Mouse (Mus musculus): ENCODE data around the gene Sf3a1. TPM values are rescaled to one million over a fixed set of nuclear protein-coding genes. Genes with fewer than 3 reads are reported as not detected.
A peak's percentile ranks its signal among the peaks of the same experiment; 100 is the strongest.

The Sf3a1 gene
- polyA plus RNA-seq, 1 experiment: 39.7 TPM

DNA sequence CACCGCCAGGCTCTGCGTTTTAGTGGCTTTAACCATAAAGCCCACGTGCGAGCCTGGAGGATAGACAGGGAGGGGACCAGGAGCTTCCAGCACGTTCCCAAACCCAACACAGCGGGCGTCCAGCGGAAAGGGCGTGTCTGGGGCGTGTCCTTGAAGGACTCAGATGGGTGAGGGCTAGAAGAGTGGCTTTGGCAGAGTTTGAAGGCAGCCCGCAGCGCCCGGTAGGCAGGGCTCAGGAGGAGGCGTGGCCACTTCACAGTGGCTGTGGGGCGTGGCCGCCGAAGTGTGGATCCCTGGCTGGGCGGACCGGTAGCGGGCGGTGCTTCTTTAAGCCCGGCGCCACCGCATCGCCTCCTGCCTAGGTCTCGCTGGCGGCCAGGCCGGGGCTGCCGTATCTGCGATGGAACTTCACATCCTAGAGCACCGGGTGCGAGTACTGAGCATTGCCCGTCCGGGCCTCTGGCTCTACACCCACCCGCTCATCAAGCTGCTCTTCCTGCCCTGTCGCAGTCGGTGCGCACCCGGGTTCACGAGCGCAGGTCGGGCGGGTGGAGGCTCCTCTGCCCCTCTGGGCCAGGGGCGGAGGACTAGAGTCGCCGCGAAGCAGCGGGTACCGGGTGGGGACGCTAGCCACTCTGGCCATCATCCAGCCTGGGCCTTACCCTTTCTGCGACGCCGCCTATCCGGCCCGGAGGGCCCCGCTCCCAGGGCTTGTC lies 57.9 kb downstream of the Sf3a1 start, which contains the start of gene Castor1:
Castor1 (plus strand) TSS at position 312 of the 716 bp plus-strand sequence.
- Histone ChIP-seq H3K27ac (ENCODE audit: control insufficient read depth, insufficient read depth, low read depth, low read length, poor library complexity) (peak within 1 kb of the TSS; percentile 21; the same call in 1 of the 2 replicates), H3K4me3 (replicated peaks; ENCODE audit: control insufficient read depth, low read depth, low read length) (peak within 1 kb of the TSS; percentile 59), H3K4me1 (ENCODE audit: control insufficient read depth, insufficient read depth, low read length) (peaks cover 3% of the 10 kb centered on the region)
- no peak for TF ChIP-seq CTCF (IDR thresholded peaks at IDR 0.05; ENCODE audit: control insufficient read depth, insufficient read depth, low read length)
- no peak for TF ChIP-seq POLR2A (IDR thresholded peaks at IDR 0.05; ENCODE audit: borderline replicate concordance, control insufficient read depth, low read depth, low read length)
- WGBS: 2% methylated on average over 56 of the region's 56 CpGs

DNA sequence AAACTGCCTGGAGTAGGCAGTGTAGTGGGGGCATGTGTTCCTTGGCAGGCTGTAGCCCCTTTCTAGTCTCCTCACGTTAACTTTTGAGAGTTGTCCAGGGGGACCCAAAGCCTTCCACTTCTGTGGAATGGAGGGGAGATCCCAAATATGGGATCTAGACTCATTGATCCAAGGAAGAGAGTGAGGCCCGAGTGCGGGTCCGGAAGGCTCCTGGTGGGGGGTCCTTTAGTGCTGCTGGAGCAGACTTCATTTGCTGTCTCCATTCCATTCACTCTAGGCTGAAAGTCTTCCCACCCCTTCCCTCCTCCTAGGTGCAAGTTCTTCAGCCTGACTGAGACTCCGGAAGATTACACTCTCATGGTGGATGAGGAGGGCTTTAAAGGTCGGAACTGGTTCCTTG lies 58.5 kb downstream of the Sf3a1 start:
- TF ChIP-seq POLR2A (IDR thresholded peaks at IDR 0.05; ENCODE audit: borderline replicate concordance, control insufficient read depth, low read depth, low read length) (no peak), CTCF (IDR thresholded peaks at IDR 0.05; ENCODE audit: control insufficient read depth, insufficient read depth, low read length) (no peak)
- Histone ChIP-seq H3K4me3 (replicated peaks; ENCODE audit: control insufficient read depth, low read depth, low read length) (peak overlapping the region; percentile 59), H3K4me1 (ENCODE audit: control insufficient read depth, insufficient read depth, low read length) (peaks cover 3% of the 10 kb centered on the region), H3K27ac (ENCODE audit: control insufficient read depth, insufficient read depth, low read depth, low read length, poor library complexity) (no peak overlapping the region)
- WGBS: 26% methylated on average over 6 of the region's 6 CpGs

DNA sequence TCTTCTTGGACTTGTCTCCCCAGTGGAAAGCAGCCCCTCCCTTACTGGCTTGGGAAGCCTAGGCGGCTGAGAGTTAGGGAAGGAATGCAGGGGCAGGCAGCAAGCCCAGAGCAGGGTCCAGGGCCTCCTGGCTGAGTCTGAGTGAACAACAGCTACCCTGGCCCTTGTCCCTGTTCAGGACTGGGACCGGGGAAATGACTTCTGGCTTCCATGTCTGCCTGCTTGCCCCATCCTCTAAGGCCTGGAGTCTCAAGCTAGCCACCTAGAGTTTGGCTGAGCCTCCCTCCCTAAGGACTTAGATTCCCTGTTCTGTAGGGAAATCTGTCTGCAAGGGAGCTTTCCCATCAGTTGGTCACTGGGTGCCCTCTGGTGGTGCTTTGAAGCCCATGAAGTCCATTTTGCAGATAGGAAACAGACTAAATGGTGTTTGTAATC lies 59.2 kb downstream of the Sf3a1 start:
- Histone ChIP-seq H3K4me1 (ENCODE audit: control insufficient read depth, insufficient read depth, low read length) (peaks cover 5% of the 10 kb centered on the region), H3K4me3 (replicated peaks; ENCODE audit: control insufficient read depth, low read depth, low read length) (no peak overlapping the region), H3K27ac (ENCODE audit: control insufficient read depth, insufficient read depth, low read depth, low read length, poor library complexity) (no peak overlapping the region)
- peak; percentile 67 for TF ChIP-seq CTCF (IDR thresholded peaks at IDR 0.05; ENCODE audit: control insufficient read depth, insufficient read depth, low read length)
- no peak for TF ChIP-seq POLR2A (IDR thresholded peaks at IDR 0.05; ENCODE audit: borderline replicate concordance, control insufficient read depth, low read depth, low read length)
- WGBS: 35% methylated on average over 2 of the region's 2 CpGs

DNA sequence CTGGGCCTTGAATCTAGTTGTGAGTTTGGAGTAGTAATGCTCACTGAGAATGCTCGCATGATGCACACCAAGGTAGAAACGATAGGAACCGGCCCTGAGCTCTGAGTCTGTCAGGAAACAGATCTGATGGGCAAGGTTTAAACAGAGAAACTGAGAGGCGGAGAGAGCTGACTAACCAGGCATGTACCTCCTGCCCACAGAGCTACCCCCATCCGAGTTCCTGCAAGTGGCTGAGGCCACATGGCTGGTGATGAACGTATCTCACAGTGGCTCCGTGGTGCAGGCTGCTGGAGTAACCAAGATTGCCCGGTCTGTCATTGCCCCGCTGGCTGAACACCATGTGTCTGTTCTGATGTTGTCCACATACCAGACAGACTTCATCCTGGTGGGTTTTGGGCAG lies 59.8 kb downstream of the Sf3a1 start:
- Histone ChIP-seq H3K4me3 (replicated peaks; ENCODE audit: control insufficient read depth, low read depth, low read length) (no peak overlapping the region), H3K27ac (ENCODE audit: control insufficient read depth, insufficient read depth, low read depth, low read length, poor library complexity) (no peak overlapping the region), H3K4me1 (ENCODE audit: control insufficient read depth, insufficient read depth, low read length) (peaks cover 5% of the 10 kb centered on the region)
- no peak for TF ChIP-seq CTCF (IDR thresholded peaks at IDR 0.05; ENCODE audit: control insufficient read depth, insufficient read depth, low read length)
- no peak for TF ChIP-seq POLR2A (IDR thresholded peaks at IDR 0.05; ENCODE audit: borderline replicate concordance, control insufficient read depth, low read depth, low read length)
- WGBS: 53% methylated on average over 9 of the region's 9 CpGs

DNA sequence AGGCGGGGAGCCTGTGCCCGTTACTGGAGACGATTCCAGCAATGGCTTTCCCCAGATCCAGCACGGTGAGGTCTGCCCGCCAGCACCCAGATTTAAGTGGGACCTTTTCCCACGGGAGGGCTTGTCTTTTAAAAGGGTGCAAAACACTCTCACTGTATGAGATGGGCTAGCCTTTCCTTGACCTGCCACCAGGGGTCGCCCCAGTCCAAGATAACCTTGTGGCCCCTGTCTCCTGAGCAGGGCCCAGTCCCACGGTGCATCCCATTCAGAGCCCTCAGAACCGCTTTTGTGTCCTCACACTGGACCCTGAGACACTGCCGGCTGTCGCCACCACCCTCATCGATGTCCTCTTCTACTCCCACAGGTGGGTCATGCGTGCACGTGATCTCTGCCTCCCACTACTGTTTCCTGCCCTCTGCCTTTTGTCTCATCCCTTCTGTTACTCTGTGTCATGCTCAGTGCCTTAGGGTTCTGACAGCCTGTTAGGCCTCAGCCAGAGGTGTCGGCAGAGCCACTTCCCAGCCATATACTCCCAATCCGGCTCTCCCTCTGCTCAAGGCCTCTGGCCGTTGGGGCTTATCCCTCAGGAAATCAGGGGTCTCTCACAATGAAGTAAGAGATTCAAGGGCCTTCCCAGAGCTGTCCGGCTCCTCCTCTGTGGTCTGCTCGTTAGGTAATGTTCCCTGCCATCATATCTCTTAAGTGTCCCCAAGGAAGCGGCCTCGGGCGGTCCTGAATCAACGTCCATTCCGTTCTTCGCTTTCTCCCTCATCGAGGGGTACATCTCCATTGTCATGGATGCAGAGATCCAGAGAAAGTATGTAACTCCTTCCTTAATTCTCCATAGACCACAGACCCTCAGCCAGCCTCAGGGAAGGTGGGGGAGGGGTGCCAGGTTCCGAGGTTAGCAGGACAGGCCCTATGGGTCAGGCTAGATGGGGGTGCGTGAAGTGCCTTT lies 60.6 kb downstream of the Sf3a1 start:
- Histone ChIP-seq H3K4me1 (ENCODE audit: control insufficient read depth, insufficient read depth, low read length) (peaks cover 5% of the 10 kb centered on the region), H3K4me3 (replicated peaks; ENCODE audit: control insufficient read depth, low read depth, low read length) (no peak overlapping the region), H3K27ac (ENCODE audit: control insufficient read depth, insufficient read depth, low read depth, low read length, poor library complexity) (no peak overlapping the region)
- 51% methylated on average over 28 of the region's 28 CpGs for WGBS
- TF ChIP-seq CTCF (IDR thresholded peaks at IDR 0.05; ENCODE audit: control insufficient read depth, insufficient read depth, low read length): peak; percentile 97
- TF ChIP-seq POLR2A (IDR thresholded peaks at IDR 0.05; ENCODE audit: borderline replicate concordance, control insufficient read depth, low read depth, low read length): 0 out of 2 replicates have a peak, but pooled peaks have one; percentile 9

DNA sequence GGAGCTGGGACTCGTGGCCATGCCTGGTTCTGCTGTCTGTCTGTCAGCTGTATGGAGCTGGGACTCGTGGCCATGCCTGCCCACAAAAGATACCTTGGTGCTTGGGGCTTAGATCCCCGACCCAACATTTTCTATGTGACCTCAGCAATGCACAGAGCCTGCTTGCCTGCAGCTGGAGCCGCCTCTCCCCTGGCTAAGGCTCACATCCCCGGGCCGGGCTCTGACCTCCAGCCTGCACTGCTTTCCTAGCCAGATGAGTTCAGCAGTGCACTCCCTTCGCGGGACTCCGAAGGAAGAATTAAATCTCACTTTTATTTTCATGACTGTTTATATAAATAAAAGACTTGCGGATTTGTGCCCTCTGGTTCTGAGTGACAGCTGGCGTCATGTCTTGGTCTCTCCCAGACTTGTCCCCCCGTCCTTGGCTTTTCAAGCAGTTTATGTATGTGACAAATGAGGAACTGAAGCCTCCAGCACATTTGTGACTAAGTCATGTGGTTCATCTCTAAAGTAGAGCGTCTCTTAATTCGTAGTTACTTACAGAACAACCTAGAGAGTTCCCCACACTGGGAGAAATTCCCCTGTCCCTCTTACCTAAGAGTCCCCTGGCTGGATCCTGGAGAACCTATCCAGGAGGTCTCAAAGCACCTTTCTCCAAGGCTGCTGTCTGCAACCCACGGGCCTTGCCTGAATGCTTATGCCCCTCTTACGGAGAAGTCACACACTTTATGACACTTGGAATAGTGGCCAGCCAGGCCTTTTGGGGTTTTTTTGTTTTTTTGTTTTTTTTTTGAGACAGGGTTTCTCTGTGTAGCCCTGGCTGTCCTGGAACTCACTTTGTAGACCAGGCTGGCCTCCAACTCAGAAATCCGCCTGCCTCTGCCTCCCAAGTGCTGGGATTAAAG lies 62.1 kb downstream of the Sf3a1 start:
- Histone ChIP-seq H3K4me1 (ENCODE audit: control insufficient read depth, insufficient read depth, low read length) (peaks cover 5% of the 10 kb centered on the region), H3K27ac (ENCODE audit: control insufficient read depth, insufficient read depth, low read depth, low read length, poor library complexity) (no peak overlapping the region)

DNA sequence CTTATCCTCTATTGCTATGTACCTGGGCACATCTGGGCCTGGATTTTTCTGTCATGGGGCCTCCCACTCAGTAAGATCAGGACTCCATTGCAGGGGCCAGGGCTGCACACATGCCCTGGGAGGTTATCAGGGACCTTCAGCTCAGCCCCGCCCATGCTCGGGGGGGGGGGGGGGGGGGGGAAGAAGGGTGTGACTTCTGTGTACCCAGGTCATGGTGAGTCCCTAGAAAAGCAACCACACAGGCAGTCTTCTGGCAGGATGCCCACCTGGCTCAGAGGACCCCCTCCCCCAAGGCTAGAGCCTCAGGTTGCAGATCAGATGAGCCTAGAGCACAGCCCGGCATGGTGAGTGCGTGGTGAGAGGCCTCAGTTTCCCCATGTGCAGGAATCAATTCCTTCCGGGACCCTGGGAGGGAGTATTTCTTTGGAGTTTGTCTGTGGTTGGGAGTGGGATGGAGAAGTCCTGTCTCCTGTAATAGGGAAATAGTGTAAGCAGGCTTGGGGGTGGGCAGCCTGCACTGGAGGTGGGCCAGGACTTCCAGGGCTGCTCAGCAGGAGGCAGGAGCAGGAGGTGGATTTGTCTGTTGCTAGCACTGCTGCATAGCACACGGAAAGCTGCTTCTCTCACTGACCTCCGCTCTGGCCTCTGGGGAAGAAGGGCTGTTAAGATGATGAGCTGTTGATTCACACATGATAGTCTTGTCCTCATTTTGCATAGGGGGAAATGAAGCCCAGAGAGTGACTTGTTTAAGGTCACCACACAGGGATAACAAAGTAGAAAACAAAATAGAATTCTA lies 63.4 kb downstream of the Sf3a1 start:
- H3K4me1 ChIP-seq (ENCODE audit: control insufficient read depth, insufficient read depth, low read length): peaks cover 3% of the 10 kb centered on the region
- peak overlapping the region; percentile 25 for H3K4me3 ChIP-seq (replicated peaks; ENCODE audit: control insufficient read depth, low read depth, low read length)
- WGBS: 57% methylated on average over 7 of the region's 7 CpGs
- H3K27ac ChIP-seq (ENCODE audit: control insufficient read depth, insufficient read depth, low read depth, low read length, poor library complexity): 0 out of 2 replicates have a peak overlapping the region, but pooled peaks have one; percentile 8
- TF ChIP-seq CTCF (IDR thresholded peaks at IDR 0.05; ENCODE audit: control insufficient read depth, insufficient read depth, low read length) (no peak), POLR2A (IDR thresholded peaks at IDR 0.05; ENCODE audit: borderline replicate concordance, control insufficient read depth, low read depth, low read length) (no peak)

More for the DNA sequence above, 62.1 kb downstream of the Sf3a1 start:
- 38% methylated on average over 17 of the region's 17 CpGs for WGBS
- H3K4me3 ChIP-seq (replicated peaks; ENCODE audit: control insufficient read depth, low read depth, low read length): no peak overlapping the region
- no peak for TF ChIP-seq CTCF (IDR thresholded peaks at IDR 0.05; ENCODE audit: control insufficient read depth, insufficient read depth, low read length)
- no peak for TF ChIP-seq POLR2A (IDR thresholded peaks at IDR 0.05; ENCODE audit: borderline replicate concordance, control insufficient read depth, low read depth, low read length)
